Mouse (Mus musculus) heart, adult 2 months (tissue): ENCODE results near the gene Chn2. TPM values are rescaled to one million over a fixed set of nuclear protein-coding genes. Genes with fewer than 3 reads are reported as not detected.
A peak's percentile ranks its signal among the peaks of the same experiment; 100 is the strongest.

Experiments used
- DNase-seq, 2 experiments: peaks; one replicate each; pipeline ENCODE4 v3.0.0; 2021
- H3K27ac ChIP-seq: fragments of 200-600 bp; 2 replicates; pipeline ENCODE4 v1.8.1; 2022
- H3K27me3 ChIP-seq: fragments of 200-500 bp; 2 replicates; pipeline ENCODE4 v1.6.1; 2012; ENCODE audit warnings: mild to moderate bottlenecking, low read length, inconsistent platforms, mixed read lengths; ENCODE audit not compliant: control insufficient read depth, insufficient read depth
- H3K36me3 ChIP-seq: fragments of 200-500 bp; 2 replicates; pipeline ENCODE4 v1.6.1; 2012; ENCODE audit warnings: low read length, inconsistent platforms; ENCODE audit not compliant: control insufficient read depth, insufficient read depth
- H3K4me1 ChIP-seq: fragments of 200-500 bp; 2 replicates; pipeline ENCODE4 v1.6.1; 2011; ENCODE audit warnings: low read length; ENCODE audit not compliant: control insufficient read depth, insufficient read depth
- H3K4me3 ChIP-seq: fragments of 200-600 bp; 2 replicates; pipeline ENCODE4 v1.8.1; 2022
- H3K79me2 ChIP-seq: fragments of 200-500 bp; replicated peaks from 2 replicates; pipeline ENCODE4 v1.6.1; 2012; ENCODE audit warnings: mild to moderate bottlenecking, inconsistent platforms, low read length, moderate library complexity, mixed read lengths; ENCODE audit not compliant: control insufficient read depth, insufficient read depth
- H3K9ac ChIP-seq: fragments of 200-500 bp; 2 replicates; pipeline ENCODE4 v1.6.1; 2012; ENCODE audit warnings: low read depth, mild to moderate bottlenecking, control low read depth, inconsistent platforms, low read length, mixed read lengths
- CTCF ChIP-seq: fragments of 200-600 bp; IDR thresholded peaks from 2 replicates; pipeline ENCODE4 v1.8.1; 2022; ENCODE audit warnings: antibody characterized with exemption, mild to moderate bottlenecking, moderate library complexity
- EP300 ChIP-seq: fragments of 200-500 bp; IDR thresholded peaks from 2 replicates; pipeline ENCODE4 v1.6.1; 2011; ENCODE audit warnings: low read depth, low read length, control low read depth; ENCODE audit not compliant: insufficient read depth
- POLR2A ChIP-seq: fragments of 200-500 bp; IDR thresholded peaks from 2 replicates; pipeline ENCODE4 v1.6.1; 2011; ENCODE audit warnings: mild to moderate bottlenecking, low read depth, low read length, control low read depth; ENCODE audit not compliant: insufficient read depth
- WGBS: fragments of 180-500 bp; shearing (Covaris S2); methylation state at CpG from one replicate; pipeline ENCODE4 v1.1.7; 2018; 5-methylcytosine and 5-hydroxymethylcytosine counted together
- intact Hi-C: fragments of 180-260 bp; cut with DNase I; formaldehyde crosslinking; loops from one replicate; pipeline ENCODE4 v1.15.1; 2025
- polyA plus RNA-seq: library from polyadenylated mRNA; depleted of rRNA; stranded (reverse); fragments of >200 nt; gene quantifications from 2 replicates; pipeline ENCODE4 v1.2.3, GENCODE M21; 2012
- total RNA-seq, 2 experiments: library from RNA; stranded (reverse); gene quantifications; 2 replicates each; pipeline ENCODE4 v1.2.3; 2021

Gene Chn2
- total and polyA plus RNA-seq, 3 experiments: 2.0 to 2.3 (median 2.3) TPM

- no peak for DNase-seq
- Histone ChIP-seq H3K9ac (no peak overlapping the region), H3K4me1 (peaks cover 3% of the 10 kb centered on the region), H3K79me2 (no peaks in the 10 kb centered on the region), H3K27me3 (no peaks in the 10 kb centered on the region), H3K36me3 (no peaks in the 10 kb centered on the region), H3K27ac (no peak overlapping the region), H3K4me3 (no peak overlapping the region)
- intact Hi-C loops: no loop called here
- 95% methylated on average over 5 of the region's 5 CpGs for WGBS
- TF ChIP-seq EP300: no peak
- TF ChIP-seq CTCF: no peak
- no peak for TF ChIP-seq POLR2A
Measured at GRCm38 (mm10) chr6:54023846-54024245, 15.5 kb upstream of the Chn2 start.

- DNase-seq: no peak
- H3K79me2 ChIP-seq: no peaks in the 10 kb centered on the region
- WGBS: 34% methylated on average over 1 of the region's 1 CpGs
- no peaks in the 10 kb centered on the region for H3K36me3 ChIP-seq
- TF ChIP-seq EP300 (no peak), CTCF (no peak), POLR2A (no peak)
- intact Hi-C loops: no loop called here
- H3K4me1 ChIP-seq: no peaks in the 10 kb centered on the region
- no peaks in the 10 kb centered on the region for H3K27me3 ChIP-seq
- no peak overlapping the region for H3K27ac ChIP-seq
- no peak overlapping the region for H3K9ac ChIP-seq
- H3K4me3 ChIP-seq: no peak overlapping the region
Measured at GRCm38 (mm10) chr6:54028706-54029105, 10.6 kb upstream of the Chn2 start.

GRCm38 (mm10) chr6:54030351-54030750 is 9.0 kb upstream of the Chn2 start:
- H3K4me3 ChIP-seq: no peak overlapping the region
- H3K79me2 ChIP-seq: no peaks in the 10 kb centered on the region
- H3K9ac ChIP-seq: no peak overlapping the region
- TF ChIP-seq EP300: no peak
- no peak for TF ChIP-seq POLR2A
- no peak for TF ChIP-seq CTCF
- peaks cover 2% of the 10 kb centered on the region; the same call in 1 of the 2 replicates for H3K4me1 ChIP-seq
- H3K27ac ChIP-seq: no peak overlapping the region
- intact Hi-C loops: loop anchor here (10.0 kb wide), 1 partner anchor 246 kb away; no protein-coding TSS in a partner anchor
- no peaks in the 10 kb centered on the region for H3K36me3 ChIP-seq
- DNase-seq: no peak
- no peaks in the 10 kb centered on the region for H3K27me3 ChIP-seq

- Histone ChIP-seq H3K79me2 (no peaks in the 10 kb centered on the region), H3K27ac (no peak overlapping the region), H3K4me1 (peaks cover 2% of the 10 kb centered on the region; the same call in 1 of the 2 replicates), H3K4me3 (no peak overlapping the region), H3K27me3 (no peaks in the 10 kb centered on the region), H3K36me3 (no peaks in the 10 kb centered on the region), H3K9ac (no peak overlapping the region)
- no peak for DNase-seq
- intact Hi-C loops: loop anchor here (10.0 kb wide), 1 partner anchor 246 kb away; no protein-coding TSS in a partner anchor
- WGBS: 81% methylated on average over 3 of the region's 3 CpGs
- TF ChIP-seq EP300: no peak
Measured at GRCm38 (mm10) chr6:54030776-54031175, 8.6 kb upstream of the Chn2 start.

GRCm38 (mm10) chr6:54034471-54034870 is 4.9 kb upstream of the Chn2 start:
- Histone ChIP-seq H3K9ac (no peak overlapping the region), H3K27ac (no peak overlapping the region)

GRCm38 (mm10) chr6:54035548-54035947 is 3.8 kb upstream of the Chn2 start:
- WGBS: 54% methylated on average over 3 of the region's 3 CpGs
- intact Hi-C loops: loop anchor here (10.0 kb wide), 1 partner anchor 251 kb away; no protein-coding TSS in a partner anchor

More at GRCm38 (mm10) chr6:54034471-54034870, 4.9 kb upstream of the Chn2 start:
- 2% methylated on average over 9 of the region's 9 CpGs for WGBS
- TF ChIP-seq CTCF: peak; percentile 75
- TF ChIP-seq POLR2A: no peak
- 0 out of 2 replicates have a peak, but pooled peaks have one; percentile 55 for TF ChIP-seq EP300
- H3K36me3 ChIP-seq: no peaks in the 10 kb centered on the region
- DNase-seq: peak; percentile 71 to 77
- intact Hi-C loops: loop anchor here (1.0 to 10.0 kb wide), 3 partner anchors 130 to 250 kb away; no protein-coding TSS in a partner anchor
- 0 out of 2 replicates have a peak, but pooled peaks cover 1% of the 10 kb centered on the region for H3K27me3 ChIP-seq
- H3K79me2 ChIP-seq: no peaks in the 10 kb centered on the region
- no peak overlapping the region for H3K4me3 ChIP-seq
- peaks cover 3% of the 10 kb centered on the region; the same call in 1 of the 2 replicates for H3K4me1 ChIP-seq

More at GRCm38 (mm10) chr6:54035548-54035947, 3.8 kb upstream of the Chn2 start:
- Histone ChIP-seq H3K4me1 (peaks cover 5% of the 10 kb centered on the region; the same call in 1 of the 2 replicates), H3K9ac (no peak overlapping the region), H3K79me2 (no peaks in the 10 kb centered on the region), H3K4me3 (no peak overlapping the region), H3K27ac (no peak overlapping the region), H3K27me3 (peaks cover 4% of the 10 kb centered on the region; the same call in 1 of the 2 replicates), H3K36me3 (no peaks in the 10 kb centered on the region)
- TF ChIP-seq POLR2A: no peak
- no peak for TF ChIP-seq CTCF
- TF ChIP-seq EP300: no peak
- no peak for DNase-seq
